Mouse (Mus musculus) left cerebral cortex, adult 18-20 months (tissue): ENCODE results near the gene Slc13a2. TPM values are rescaled to one million over a fixed set of nuclear protein-coding genes. Genes with fewer than 3 reads are reported as not detected.

Source experiments
- DNase-seq, 2 experiments: peaks; one replicate each; pipeline ENCODE4 v3.0.0; 2021 to 2022; ENCODE audit warnings: low spot score in 2 of 2, mixed read lengths in 1 of 2
- long read RNA-seq, 2 experiments: library from polyadenylated mRNA; stranded (forward); transcript quantifications; one replicate each; pipeline ENCODE4 v2.0.0; 2021
- total RNA-seq, 2 experiments: library from RNA; stranded (reverse); gene quantifications; 2 replicates each; pipeline ENCODE4 v1.2.3; 2021

Gene Slc13a2
- total RNA-seq, result not detected
- long read RNA-seq, experiment 1, result 0 reads
- long read RNA-seq, experiment 2, result 0 reads

DNA sequence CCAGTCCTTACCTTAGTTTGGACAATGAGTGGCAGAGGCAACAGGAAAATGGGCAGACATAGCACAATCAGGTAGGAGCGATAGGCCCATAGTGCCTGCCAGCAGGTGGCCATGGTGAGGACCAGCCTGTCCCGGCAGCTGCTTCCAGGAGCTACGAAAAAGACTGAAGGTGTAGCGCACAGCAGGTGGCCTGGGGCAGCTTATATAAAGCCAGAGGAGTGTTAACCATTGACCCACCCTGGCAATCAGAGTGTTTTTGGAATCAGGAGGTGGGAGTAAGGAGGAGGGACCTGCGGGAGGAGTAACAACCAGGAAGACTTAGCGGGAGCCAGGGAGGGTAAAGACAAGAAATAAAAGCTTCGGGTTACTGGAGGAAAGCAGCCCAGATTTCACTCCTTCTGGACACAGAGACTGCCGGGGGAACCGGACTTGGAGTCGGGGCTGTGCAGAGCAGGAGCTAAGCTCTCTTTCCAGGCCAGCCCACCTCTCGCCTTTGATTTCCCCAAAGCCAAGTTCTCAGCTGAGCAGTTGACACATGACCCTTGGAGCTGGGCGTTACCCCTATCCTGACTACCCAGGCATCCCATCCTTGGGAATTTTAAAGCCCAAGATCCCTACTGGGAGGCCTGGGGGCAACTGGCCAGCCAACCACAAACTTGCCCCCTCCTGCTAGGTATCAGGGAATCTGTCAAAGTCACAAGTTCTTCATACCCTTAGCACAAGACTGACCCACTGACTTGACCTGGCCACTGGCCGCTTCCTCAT is at the start of gene Slc13a2:
Gene Slc13a2 (minus strand): TSS at position 163 of the 765 bp plus-strand sequence.
- no peak for DNase-seq

DNA sequence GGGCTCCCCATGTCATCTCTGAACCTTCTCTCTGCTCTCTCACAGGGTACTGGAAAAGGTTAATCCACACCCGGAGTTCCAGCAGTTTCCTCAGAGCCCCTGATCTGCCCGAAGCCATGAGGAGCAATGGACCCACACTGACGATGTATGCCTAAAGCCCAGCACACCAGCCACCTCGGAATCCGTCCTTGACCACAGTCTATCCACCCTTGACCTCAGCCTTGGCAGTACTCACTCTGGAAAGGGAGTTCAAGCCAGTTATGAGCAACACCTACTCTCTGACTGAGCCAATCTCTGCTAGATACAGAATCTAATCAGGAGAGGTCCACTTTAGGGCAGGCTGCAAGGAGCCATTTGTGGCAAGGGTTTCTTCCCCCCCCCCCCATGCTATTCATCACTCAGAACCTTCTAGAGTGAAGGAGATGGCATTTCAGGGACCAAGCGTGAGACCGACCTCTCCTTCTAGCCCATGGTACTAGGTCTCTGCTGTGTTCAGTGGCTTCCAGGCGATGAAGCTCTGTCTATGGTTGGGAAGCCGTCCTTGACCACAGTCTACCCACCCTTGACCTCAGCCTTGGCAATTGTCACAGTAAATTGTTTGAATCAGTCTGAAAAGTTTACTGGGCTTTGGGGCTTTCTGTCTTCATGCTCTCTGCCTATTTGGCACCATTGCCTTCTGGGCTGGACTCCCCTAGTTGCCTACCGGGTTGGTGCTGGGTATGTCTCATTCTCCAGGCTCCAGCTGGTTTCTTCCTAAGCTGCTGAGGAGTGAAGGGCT is 49.5 kb upstream of the Slc13a2 start:
- no peak for DNase-seq

DNA sequence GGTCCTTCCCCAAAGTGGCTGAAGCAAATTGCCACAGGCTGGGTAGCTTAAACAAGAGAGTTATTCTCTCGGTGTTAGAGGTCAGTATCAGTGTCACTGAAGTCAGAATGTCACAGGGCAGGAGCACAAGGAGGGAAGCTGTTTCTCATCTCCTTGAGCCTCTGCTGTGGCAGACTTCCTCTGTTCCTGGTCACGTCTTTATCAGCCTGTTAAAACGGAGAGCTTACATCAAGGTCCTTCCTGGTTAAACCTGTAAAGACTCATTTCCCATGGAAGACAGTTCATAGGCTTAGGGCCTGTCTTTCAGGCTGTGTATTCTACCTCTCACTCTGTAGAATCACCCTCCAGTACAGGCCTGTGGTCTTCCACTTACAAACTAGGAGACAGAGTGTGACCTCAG is 45.9 kb upstream of the Slc13a2 start:
- no peak for DNase-seq

DNA sequence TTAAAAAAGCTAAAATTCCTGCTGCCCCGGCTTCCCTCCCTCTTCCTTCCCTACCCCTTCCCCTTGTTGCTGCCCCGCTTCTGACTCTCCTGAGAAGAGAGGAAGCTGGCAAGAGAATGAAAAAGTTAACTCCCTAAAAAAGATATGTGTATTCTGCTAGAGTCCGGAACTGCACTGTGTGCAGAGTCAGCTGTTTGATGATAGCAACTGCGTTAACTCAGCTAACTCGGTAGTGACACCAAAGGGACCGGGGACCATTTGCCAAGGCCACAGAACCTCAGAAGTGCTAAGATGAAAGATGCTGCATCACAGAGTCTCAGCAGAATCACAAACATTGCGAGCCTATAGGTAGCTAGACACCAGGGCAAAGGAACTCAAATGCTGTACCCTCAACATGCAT is 45.5 kb upstream of the Slc13a2 start:
- no peak for DNase-seq

DNA sequence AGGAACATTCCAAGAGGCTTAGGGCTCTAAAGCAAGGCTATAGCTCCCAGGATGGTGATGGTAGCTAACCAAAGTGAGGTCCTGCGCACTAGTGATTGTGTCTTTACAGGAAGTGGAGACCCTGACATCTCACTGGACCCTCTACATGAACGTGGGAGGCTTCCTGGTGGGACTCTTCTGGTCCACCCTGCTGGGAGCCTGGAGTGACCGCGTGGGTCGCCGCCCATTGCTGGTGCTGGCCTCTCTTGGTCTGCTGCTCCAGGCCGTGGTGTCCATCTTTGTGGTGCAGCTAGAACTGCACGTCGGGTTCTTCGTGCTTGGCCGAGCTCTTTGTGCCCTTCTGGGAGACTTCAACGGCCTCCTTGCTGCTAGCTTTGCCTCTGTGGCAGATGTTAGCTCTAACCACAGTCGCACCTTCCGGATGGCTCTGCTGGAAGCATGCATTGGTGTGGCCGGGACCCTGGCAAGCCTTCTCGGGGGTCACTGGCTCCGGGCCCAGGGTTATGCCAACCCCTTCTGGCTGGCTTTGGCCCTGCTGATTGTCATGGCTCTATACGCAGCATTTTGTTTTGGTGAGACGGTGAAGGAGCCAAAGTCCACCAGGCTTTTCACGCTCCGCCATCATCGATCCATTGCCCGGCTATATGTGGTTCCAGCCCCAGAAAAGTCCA is 44.4 kb upstream of the Slc13a2 start:
- no peak for DNase-seq

DNA sequence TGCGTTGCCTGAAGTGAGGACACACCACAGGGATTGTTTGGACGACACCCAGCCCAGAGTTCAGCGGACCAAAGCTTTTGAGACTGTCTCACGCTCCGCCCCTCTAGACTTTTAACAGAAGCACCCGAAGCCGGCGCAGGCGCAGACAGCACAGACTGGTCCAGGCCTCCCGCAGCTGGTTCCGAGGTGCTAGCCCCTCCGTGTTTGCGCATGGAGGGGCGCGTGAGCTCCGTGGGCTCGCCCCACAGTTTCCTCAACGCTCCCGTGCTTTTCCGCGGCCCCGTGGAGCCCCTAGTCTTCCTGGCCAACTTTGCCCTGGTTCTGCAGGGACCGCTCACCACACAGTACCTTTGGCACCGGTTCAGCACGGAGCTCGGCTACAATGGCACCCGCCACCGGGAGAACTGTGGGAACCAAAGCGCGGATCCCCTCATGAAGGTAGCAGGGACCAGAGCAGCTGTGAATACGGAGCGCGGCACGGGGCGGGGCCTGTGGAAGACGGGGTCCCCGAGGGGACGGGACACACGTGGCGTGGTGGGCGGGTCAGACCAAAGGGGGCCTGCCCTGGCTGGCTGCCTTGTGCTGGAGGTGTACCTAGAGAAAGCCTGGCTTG is 43.7 kb upstream of the Slc13a2 start, which contains the start of gene Slc46a1:
Gene Slc46a1 (plus strand): TSS at position 130 of the 613 bp plus-strand sequence.
- DNase-seq, result peak; percentile 77

DNA sequence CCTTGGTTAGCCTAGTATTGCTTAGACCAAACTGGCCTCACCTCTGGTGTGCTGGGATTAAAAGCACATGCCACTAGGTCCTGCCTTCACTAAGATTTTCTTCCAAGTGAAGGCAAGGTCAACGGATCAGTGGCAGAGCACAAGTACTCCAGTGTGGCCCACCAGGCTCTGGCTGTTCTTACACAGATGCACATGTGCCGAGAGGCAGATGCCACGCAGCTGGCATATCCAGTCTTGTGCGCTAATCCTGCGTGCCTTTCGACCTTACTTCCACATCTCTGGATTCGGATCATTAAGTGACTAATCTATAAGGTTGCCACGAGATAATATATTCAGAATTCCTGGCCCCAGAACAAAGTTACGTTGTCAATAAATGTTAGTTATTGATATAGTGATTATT is 43.1 kb upstream of the Slc13a2 start:
- DNase-seq, result no peak

DNA sequence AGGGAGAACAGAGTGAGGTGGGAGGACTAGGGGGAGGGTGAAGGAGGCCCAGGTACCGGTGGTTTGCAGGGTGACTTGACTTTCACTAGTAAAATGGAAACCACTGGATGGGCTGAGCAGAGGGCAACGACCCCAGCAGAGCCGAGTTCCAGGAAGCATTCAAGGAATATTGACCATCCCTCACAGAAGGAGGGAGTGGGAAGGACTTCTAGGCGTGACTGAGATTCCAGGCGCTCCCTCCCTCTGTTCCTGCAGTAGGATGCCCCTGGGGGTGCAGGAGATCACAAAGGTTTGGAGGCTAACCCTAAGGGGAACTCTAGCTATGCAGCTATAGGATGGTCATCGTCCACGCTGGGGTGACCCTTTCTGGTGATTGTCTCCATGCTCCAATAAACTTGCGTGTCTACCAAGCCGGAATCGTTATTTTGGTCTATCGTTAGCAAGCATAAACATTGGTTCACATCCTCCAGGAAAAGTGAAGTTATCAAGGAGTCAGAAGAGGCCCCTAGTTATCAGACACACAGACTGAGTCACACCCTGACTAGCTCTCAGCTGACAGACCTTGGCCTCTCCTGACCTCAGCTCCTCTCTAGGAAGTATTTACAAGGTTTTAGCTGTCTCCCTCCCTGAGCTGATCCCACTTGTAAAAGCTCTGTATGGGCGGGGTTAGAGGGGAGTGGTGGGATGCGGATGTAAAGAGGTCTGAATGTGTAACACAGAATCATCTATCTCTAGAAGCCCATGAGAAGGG is 41.4 kb upstream of the Slc13a2 start:
- no peak for DNase-seq

DNA sequence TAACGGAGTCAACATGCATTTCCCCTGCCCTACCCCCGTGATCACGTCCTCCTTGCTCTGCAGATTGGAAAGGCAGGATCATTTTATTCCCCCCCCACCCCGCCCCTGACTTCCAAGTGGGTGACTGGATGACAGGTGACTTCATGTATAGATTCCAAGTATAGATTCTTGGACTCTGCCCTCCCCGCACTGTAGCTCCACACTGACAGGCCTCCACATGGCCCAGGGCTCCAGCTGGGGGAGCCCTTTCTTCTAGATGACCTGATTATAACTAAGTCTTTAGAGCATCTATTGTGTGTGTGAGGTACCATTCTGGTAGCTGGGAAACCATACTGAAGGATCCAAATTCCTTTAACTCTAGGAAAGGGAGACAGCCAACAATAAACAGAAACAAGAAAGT is 40.7 kb upstream of the Slc13a2 start:
- DNase-seq, result no peak

DNA sequence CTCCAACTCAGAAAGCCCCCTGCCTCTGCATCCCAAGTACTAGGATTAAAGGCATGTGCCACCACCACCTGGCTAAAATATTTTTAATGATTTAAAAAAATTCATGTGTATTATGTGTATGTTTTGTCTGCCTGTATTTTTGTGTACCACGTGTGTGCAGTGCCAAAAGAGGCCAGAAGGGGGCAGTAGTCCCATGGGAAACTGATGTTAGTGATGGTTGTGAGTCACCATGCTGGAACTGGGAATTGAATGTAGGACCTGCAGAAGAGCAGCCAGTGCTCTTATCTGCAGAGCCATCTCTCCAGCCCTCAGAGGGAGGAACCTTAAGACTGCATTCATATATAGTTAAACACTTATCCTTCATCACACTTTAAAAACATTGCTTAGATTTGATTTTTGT is 39.9 kb upstream of the Slc13a2 start:
- DNase-seq, result no peak

DNA sequence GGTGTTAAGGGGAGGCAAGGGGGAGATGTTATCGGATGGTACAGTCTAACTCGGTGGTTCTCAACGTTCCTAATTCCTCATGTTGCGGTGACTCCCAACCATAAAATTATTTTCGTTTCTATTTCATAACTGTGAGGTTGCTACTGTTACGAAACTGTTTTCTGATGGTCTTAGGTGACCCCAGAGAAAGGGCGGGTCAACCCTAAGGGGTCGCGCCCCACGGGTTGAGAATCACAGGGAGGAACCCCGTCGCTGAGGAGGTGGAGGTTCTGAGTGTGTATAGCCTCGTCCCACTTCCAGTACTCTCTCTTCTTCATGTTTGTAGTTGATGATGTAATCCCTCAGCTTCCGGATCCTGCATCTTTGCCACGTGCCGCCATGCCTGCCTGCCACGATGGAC is 36.7 kb upstream of the Slc13a2 start:
- no peak for DNase-seq

DNA sequence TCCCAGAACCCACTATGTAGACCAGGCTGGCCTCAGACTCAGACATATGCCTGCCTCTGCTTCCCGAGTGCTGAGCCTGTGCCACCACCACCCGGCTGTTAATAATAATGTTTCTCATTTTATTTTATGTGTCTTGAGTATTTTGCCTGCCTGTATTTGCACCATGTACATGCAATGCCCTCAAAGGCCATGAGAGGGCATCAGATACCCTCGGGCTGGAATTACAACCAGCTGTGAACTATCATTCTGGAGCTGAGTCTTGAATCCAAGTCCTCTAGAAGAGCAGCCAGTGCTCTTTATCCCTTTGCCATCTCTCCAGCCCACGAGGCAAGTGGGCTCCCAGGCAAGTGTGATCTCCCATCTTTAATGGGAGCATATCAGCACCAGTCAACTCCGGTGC is 33.3 kb upstream of the Slc13a2 start:
- DNase-seq, result peak in 1 of 2 experiments; percentile 25

DNA sequence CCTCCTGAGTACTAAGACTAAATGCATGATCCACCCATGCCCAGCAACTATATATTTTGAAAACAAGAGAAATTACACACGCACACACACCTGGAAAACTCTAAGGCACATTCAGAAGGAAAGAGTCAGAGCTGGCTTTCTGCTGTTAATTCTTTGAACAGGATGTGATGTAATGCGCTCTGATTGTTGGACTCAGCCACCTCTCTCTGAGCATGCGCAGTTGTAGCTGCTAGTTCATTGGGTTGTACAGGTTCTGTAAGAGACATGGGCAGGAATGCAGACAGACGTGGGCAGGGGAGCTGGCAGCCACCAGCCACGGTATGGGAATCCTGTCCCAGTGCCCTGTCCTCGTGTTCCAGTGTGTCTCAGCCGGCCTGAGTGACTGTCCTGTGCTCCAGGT is 32.3 kb upstream of the Slc13a2 start:
- DNase-seq, result no peak

DNA sequence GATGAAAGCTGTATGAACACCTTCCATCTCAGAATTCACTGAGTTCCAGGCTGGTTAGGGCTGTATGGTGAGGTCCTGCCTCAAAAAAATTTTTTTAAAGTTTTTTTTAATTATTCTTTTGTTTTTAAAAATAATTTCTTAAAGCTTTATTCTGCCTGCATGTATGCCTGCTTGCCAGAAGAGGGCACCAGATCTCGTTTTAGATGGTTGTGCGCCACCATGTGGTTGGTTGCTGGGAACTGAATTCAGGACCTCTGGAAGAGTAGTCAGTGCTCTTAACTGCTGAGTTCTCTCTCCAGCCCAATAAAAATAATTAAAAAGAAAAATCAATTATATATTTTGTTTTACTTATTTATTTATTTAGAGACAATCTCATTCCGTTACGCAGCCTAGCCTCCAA is 31.7 kb upstream of the Slc13a2 start:
- DNase-seq, result peak; percentile 46 to 73

DNA sequence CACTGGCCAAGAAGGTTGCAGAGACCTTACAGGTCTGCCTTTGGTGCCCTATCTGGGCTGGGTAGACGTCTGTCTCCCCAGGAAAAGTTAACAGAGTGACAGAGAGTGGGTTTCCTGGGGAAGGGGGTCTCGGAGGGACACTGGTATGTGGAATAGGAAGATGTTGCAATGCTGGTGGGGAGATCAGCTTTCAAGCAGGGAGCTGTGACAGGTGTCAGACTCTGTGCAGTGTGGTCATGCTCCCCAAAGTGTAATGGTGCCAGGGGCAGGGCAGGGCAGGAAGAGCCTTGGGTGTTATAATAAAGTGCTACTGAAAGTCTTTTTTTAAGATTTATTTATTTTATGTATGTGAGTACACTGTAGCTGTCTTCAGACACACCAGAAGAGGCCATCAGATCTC is 28.3 kb upstream of the Slc13a2 start:
- no peak for DNase-seq

DNA sequence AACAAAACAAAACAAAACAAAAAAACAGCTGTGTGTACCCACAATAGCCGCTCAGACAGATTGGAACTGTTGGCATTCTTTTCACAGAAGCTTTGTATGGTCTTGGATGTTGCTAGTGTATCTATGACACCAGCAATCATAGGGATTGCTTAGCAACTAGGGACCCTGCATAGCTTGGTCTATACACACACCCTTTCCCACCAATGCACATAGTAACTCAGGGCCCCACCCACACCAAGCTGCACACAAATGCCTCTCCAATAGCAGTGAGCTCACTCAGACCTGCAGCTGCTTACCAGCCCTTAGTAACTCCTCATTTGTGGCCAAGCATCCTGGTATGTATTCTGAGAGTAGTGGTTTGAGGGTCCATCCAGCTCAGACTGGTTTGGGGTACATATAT is 26.2 kb upstream of the Slc13a2 start:
- DNase-seq, result no peak

DNA sequence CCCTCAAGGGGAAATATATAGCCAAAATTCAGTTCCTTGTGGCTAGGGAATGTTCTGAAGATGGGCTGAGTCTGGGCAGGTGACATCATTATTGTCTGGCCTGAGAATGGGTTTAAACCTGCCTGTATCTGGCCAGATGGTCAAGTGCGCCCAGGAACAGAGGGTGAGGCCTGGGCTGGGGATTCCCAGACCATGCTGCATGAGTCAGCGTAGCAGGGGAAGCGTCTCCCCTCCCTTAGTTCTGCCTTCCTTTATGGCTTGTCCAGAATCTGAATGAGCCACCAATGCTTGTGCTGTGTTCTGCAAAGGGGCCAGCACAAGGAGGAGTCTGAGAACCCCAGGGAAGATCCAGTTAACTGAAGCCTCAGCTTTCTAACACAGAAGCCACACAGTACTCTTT is 25.2 kb upstream of the Slc13a2 start:
- DNase-seq, result no peak

DNA sequence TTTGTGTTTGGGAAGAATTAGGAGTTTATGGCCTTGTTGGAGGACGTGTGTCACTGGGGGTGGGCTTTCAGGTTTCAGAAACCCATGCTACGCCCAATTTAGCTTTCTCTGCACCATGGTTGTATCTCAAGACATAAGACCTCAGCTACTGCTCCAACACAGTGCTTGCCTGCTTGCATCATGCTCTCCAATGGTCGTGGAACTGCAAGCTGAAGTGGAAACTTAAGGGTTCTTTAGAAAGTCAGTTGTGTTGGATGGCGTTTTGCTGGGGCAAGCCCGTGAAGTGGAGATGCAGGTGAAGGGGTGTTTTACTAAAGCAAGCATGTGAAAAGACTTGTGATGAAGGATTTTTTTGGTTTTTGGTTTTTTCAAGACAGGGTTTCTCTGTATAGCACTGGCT is 21.1 kb upstream of the Slc13a2 start:
- no peak for DNase-seq

DNA sequence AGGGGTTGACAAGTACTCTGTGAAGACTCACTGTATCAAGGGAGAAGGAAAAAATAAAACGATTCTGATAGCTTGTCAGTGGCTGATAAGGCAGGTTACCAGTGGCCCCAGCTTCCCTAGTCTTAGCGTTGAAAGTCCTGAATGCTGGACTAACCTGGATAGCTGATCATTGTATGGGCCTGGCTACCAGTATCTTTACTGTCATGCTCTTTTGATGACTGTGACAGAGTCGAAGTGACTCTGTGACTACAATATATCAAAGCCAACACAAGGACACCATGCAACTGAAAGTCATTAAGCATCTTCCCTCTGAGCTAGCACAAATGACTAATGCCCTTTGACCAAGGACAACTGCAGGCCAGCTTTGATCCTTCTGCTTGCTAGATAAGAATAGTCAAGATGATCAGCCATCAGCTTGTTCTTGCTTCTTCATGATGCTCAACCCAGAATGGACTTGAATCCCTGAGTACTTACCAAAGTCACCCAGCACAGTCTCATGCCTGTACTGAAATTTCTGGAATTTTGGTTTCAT is 16.4 kb upstream of the Slc13a2 start:
- no peak for DNase-seq

DNA sequence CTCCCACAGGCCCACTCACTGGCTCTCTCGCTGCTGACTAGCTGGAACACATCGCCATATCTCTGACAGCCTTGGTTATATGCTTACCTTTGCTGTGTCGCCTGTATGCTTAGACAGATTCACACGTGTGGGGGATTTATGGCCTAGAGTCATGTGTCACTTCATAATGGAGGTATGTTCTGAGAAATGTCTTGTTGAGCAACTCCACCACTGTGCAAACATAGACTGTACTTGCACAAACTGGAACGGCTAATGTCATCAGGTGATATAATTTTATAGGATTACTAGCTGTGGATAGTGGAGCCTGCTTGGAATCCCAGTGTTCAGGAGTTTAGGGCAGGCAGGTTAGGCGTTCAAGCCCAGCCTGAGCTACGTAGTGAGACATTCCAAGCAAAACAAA is 15.2 kb upstream of the Slc13a2 start:
- no peak for DNase-seq
